Mouse (Mus musculus) bone marrow macrophage, adult 2 months (primary cell): ENCODE results near the gene Yars.

ENCODE experiments used
- CTCF ChIP-seq: IDR thresholded peaks from 2 replicates; pipeline ENCODE4 v1.5.1; 2012; ENCODE audit warnings: low read depth, mild to moderate bottlenecking, low read length, moderate library complexity
- POLR2A ChIP-seq: IDR thresholded peaks from 2 replicates; pipeline ENCODE4 v1.6.1; 2012; ENCODE audit warnings: mild to moderate bottlenecking, low read depth, low read length, borderline replicate concordance

- TF ChIP-seq CTCF (no peak), POLR2A (no peak)
These were observed 31.0 kb upstream of the Yars start for GRCm38 (mm10) chr4:129158549-129158948.
